Mouse (Mus musculus) midbrain, embryonic 14.5 days (tissue): Measurements from ENCODE around the gene Tox2. TPM values are rescaled to one million over a fixed set of nuclear protein-coding genes. Genes with fewer than 3 reads are reported as not detected.

Experiments used
- ATAC-seq: fragments of 200-750 bp; cut with Nextera tagmentation; 2 replicates; pipeline ENCODE4 v1.8.0; 2017; ENCODE audit warnings: moderate number of reproducible peaks, moderate library complexity; ENCODE audit not compliant: low FRiP score, low TSS enrichment
- DNase-seq: peaks from one replicate; pipeline ENCODE4 v3.0.0-alpha.2; 2015
- H3K27ac ChIP-seq: fragments of 300-500 bp; sonication (generic); replicated peaks from 2 replicates; pipeline ENCODE4 v1.5.1; 2014; ENCODE audit warnings: mild to moderate bottlenecking, low read depth, low read length, moderate library complexity
- H3K27me3 ChIP-seq: fragments of 300-500 bp; sonication (generic); 2 replicates; pipeline ENCODE4 v1.6.1; 2014; ENCODE audit warnings: low read length, control low read depth, mixed read lengths; ENCODE audit not compliant: control insufficient read depth, insufficient read depth
- H3K36me3 ChIP-seq: fragments of 300-500 bp; sonication (generic); 2 replicates; pipeline ENCODE4 v1.6.1; 2014; ENCODE audit warnings: low read length, control low read depth; ENCODE audit not compliant: control insufficient read depth, insufficient read depth
- H3K4me1 ChIP-seq: fragments of 300-500 bp; sonication (generic); 2 replicates; pipeline ENCODE4 v1.6.1; 2014; ENCODE audit warnings: mild to moderate bottlenecking, antibody characterized with exemption, low read length, control low read depth; ENCODE audit not compliant: control insufficient read depth, insufficient read depth
- H3K4me2 ChIP-seq: fragments of 300-500 bp; sonication (generic); 2 replicates; pipeline ENCODE4 v1.6.1; 2014; ENCODE audit warnings: mild to moderate bottlenecking, low read length, moderate library complexity
- H3K4me3 ChIP-seq: fragments of 300-500 bp; sonication (generic); replicated peaks from 2 replicates; pipeline ENCODE4 v1.5.1; 2014; ENCODE audit warnings: low read depth, low read length
- H3K9ac ChIP-seq: fragments of 300-500 bp; sonication (generic); replicated peaks from 2 replicates; pipeline ENCODE4 v1.6.1; 2014; ENCODE audit warnings: mild to moderate bottlenecking, low read length, moderate library complexity
- H3K9me3 ChIP-seq: fragments of 300-500 bp; sonication (generic); 2 replicates; pipeline ENCODE4 v1.6.1; 2016; ENCODE audit warnings: low read length, control low read depth, mixed read lengths; ENCODE audit not compliant: control insufficient read depth
- WGBS: fragments of 180-500 bp; shearing (Covaris S2); extraction: QIAGEN DNeasy Blood & Tissue Kit; methylation state at CpG from one replicate; pipeline ENCODE4 v1.1.7; 2014; 5-methylcytosine and 5-hydroxymethylcytosine counted together
- polyA plus RNA-seq: library from polyadenylated mRNA; unstranded; fragments of >200 nt; fragmentation: Nextera tagmentation; extraction: Ambion mirVana; gene quantifications from 2 replicates; pipeline ENCODE4 v1.2.1, GENCODE M21; 2014

Gene Tox2
- polyA plus RNA-seq, 1 experiment from 2014 or later = 46.8 TPM

DNA sequence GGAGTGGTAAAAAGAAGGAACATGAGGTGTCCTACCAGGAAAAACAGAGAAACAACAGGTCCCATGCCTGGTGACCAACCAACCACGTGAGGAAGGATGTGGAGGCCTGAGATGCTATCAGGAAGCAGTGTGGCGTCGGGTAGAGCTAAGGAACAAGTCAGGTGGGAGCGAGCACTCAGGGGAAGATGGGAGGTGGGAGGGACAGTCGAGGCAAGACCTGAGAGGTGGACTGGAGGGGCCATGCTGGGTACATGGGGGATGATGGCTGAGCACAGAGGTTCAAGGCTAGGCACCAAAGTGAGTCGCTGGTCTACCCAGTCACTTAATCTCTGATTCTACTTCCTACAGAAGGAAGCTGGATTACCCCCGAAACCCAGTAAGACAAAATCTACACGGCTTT lies 152.7 kb downstream of the Tox2 start:
- no peaks in the 10 kb centered on the region for H3K9me3 ChIP-seq
- ATAC-seq (no peak), DNase-seq (no peak)
- 87% methylated on average over 8 of the region's 8 CpGs for WGBS
- H3K4me3 ChIP-seq = no peak overlapping the region
- H3K27ac ChIP-seq = no peak overlapping the region
- no peak overlapping the region for H3K4me2 ChIP-seq
- no peaks in the 10 kb centered on the region for H3K36me3 ChIP-seq
- no peak overlapping the region for H3K9ac ChIP-seq
- H3K4me1 ChIP-seq = no peaks in the 10 kb centered on the region
- no peaks in the 10 kb centered on the region for H3K27me3 ChIP-seq

DNA sequence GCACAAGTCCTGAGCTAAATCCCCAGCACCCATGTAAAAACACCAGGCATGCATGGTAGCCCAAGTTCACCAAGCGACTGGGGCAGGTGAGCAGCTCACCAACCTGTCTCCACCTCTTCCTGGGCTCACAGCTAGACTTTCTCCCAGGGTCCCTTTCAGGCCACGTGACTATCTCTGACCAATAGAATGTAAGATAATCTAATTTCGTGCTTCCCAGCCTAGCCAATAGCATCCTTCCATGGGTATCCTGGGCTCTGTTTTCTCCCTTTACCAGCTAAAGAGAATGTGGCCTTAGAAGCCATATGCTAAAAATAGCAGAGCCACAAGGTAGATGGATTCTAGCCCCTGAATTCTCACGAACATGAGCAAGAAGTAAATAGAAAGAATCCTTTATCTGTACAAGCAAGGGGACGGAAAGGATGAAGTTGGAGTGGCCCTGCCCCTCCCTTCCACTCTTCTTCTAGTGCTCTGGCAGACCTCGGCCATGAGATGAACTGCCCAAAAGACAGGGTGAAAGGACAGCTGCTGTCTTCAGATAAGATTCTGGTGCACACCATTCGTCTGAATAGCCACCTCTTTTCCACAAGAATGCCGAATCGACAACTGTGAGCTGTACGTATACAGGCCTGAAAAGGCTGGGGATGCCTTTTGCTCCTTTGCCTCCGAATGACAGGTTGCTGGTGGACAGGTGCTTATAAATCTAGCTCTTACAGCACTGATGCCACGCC lies 153.4 kb downstream of the Tox2 start:
- H3K9me3 ChIP-seq = no peaks in the 10 kb centered on the region
- H3K9ac ChIP-seq = no peak overlapping the region
- no peak overlapping the region for H3K4me3 ChIP-seq
- H3K4me1 ChIP-seq = no peaks in the 10 kb centered on the region
- H3K36me3 ChIP-seq = no peaks in the 10 kb centered on the region
- ATAC-seq (no peak), DNase-seq (no peak)
- no peaks in the 10 kb centered on the region for H3K27me3 ChIP-seq
- WGBS = 87% methylated on average over 12 of the region's 12 CpGs
- no peak overlapping the region for H3K27ac ChIP-seq
- H3K4me2 ChIP-seq = no peak overlapping the region

DNA sequence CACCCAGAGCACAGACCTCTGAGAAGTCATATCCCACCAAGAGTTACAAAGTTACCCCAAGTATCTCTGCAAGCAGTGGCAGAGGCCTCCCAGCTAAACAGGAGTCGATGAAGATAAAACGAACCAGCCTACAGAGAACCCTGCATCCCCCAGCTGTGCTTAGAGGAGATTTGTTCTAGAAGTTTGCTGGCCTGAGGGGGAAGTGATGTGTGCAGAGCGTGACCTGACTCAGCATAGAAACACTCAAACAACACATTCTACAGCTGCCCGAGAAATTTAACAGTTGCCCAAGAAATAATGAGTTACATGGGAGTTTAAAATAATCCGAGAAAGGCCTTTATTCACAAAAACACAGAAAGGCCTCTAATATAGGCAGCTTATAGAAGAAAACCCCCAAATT lies 155.7 kb downstream of the Tox2 start:
- no peaks in the 10 kb centered on the region for H3K9me3 ChIP-seq
- no peak for DNase-seq
- no peaks in the 10 kb centered on the region for H3K36me3 ChIP-seq
- WGBS = 82% methylated on average over 5 of the region's 5 CpGs
- H3K4me2 ChIP-seq = no peak overlapping the region
- H3K9ac ChIP-seq = no peak overlapping the region
- no peaks in the 10 kb centered on the region for H3K4me1 ChIP-seq
- ATAC-seq = no peak
- no peaks in the 10 kb centered on the region for H3K27me3 ChIP-seq
- no peak overlapping the region for H3K4me3 ChIP-seq
- no peak overlapping the region for H3K27ac ChIP-seq

DNA sequence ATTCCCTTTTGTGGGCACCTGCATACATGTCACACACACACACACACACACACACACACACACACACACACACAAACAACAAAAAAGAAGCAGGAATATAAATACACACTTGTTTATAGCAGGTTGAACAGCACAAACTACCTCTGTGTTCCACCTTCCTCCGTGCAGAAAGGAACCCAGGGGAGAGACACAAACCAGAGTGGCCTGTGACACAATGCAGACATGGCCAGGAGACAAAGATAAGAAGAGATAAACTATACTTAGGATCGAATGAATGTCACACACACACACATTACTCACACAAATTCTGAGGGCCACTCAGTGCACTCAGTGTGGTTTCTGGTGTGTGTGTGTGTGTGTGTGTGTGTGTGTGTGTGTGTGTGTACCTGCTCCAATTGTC lies 156.3 kb downstream of the Tox2 start:
- ATAC-seq (no peak), DNase-seq (no peak)
- Histone ChIP-seq H3K36me3 (no peaks in the 10 kb centered on the region), H3K4me3 (no peak overlapping the region), H3K4me2 (no peak overlapping the region), H3K9ac (no peak overlapping the region), H3K9me3 (no peaks in the 10 kb centered on the region), H3K27ac (no peak overlapping the region), H3K27me3 (no peaks in the 10 kb centered on the region), H3K4me1 (no peaks in the 10 kb centered on the region)
- 81% methylated on average over 2 of the region's 2 CpGs for WGBS

DNA sequence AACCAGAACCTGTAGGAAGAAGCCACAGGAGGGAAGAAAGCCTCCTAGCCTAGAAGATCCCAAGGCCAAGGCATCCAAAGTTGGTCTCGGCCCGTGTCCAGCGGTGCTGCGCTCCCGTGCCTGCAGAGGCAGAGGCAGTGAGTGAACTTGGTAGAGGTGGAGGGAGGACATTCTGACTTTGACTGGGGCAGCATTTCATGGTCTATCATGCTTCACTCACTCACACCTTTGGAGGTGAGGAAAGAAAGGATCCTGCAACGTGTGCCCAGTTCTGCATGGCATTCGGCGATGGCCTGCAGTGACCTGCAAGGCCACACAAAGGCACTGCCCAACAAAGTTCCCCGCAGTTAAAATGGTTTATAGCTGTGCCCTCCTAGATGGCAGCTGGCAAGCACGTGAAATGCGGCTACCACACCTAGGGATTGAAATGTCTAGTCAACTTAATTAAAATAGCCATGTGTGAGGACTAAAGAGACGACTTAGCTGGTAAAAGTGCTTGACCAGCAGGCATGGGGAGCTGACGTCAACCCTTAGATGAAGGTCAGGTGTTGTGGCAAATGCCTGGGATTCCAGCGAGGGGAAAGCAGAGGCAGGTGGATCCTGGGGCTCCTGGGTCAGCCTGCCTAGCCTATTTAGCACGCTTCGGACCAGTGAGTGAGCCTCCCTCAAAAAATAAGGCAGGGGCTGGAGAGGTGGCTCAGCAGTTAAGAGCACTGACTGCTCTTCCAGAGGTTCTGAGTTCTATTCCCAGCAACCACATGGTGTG lies 158.1 kb downstream of the Tox2 start:
- H3K36me3 ChIP-seq = no peaks in the 10 kb centered on the region
- no peaks in the 10 kb centered on the region for H3K4me1 ChIP-seq
- no peaks in the 10 kb centered on the region for H3K9me3 ChIP-seq
- WGBS = 84% methylated on average over 16 of the region's 16 CpGs
- H3K27ac ChIP-seq = no peak overlapping the region
- H3K27me3 ChIP-seq = no peaks in the 10 kb centered on the region
- no peak for ATAC-seq
- H3K9ac ChIP-seq = no peak overlapping the region
- no peak overlapping the region for H3K4me3 ChIP-seq
- no peak for DNase-seq
- H3K4me2 ChIP-seq = no peak overlapping the region

- ATAC-seq = no peak
- Histone ChIP-seq H3K4me3 (no peak overlapping the region), H3K4me1 (no peaks in the 10 kb centered on the region), H3K27me3 (no peaks in the 10 kb centered on the region), H3K9ac (no peak overlapping the region), H3K27ac (no peak overlapping the region), H3K36me3 (no peaks in the 10 kb centered on the region), H3K4me2 (no peak overlapping the region), H3K9me3 (no peaks in the 10 kb centered on the region)
- no peak for DNase-seq
- WGBS = 80% methylated on average over 12 of the region's 12 CpGs
Observed at GRCm38 (mm10) chr2:163362940-163363921, 160.3 kb downstream of the Tox2 start.

DNA sequence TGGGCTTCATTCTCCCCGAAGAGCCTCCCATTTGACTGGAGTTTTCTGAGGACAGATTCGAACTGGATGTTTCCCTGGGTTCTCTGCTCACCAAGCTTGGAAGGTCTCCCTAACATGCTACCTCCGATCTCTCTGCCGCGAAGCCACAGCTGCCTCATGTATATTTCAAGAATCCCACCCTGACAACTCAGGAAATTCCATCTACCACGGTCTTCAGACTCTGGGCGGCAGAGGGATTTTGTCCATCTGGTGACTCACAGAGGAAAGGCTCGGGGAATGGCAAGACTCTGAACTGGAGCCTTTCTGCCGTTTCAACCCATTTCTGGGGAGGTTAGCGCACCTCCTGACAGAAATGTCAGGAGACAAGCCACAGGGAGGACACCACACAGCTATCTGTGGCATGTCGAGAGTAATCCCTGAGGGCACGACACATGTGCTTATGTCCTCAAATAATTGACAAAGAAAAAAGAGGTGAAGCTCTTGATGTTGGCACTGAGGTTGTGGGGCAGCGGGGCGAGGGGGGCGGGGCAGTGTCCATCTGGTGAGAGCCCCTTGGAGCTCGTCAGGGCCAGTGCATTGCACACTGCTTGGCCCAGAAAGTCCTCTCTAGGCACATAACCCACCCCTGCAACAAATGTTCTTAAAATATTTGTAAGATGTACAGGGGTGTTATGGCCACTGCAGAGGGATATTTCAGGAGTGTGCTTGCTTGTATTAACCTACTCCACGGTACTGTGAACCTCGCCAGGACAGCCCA lies 162.0 kb downstream of the Tox2 start:
- Histone ChIP-seq H3K27me3 (no peaks in the 10 kb centered on the region), H3K9me3 (no peaks in the 10 kb centered on the region), H3K27ac (no peak overlapping the region), H3K9ac (no peak overlapping the region), H3K4me2 (no peak overlapping the region), H3K36me3 (no peaks in the 10 kb centered on the region), H3K4me1 (no peaks in the 10 kb centered on the region), H3K4me3 (no peak overlapping the region)
- ATAC-seq (no peak), DNase-seq (no peak)
- WGBS = 68% methylated on average over 18 of the region's 18 CpGs

GRCm38 (mm10) chr2:163370175-163370574 lies 167.2 kb downstream of the Tox2 start:
- H3K27me3 ChIP-seq = 0 out of 2 replicates have a peak, but pooled peaks cover under 1% of the 10 kb centered on the region
- DNase-seq (no peak), ATAC-seq (no peak)
- H3K4me1 ChIP-seq = no peaks in the 10 kb centered on the region
- no peaks in the 10 kb centered on the region for H3K36me3 ChIP-seq
- no peak overlapping the region for H3K4me2 ChIP-seq
- no peak overlapping the region for H3K27ac ChIP-seq
- WGBS = 63% methylated on average over 4 of the region's 4 CpGs
- no peak overlapping the region for H3K9ac ChIP-seq
- H3K4me3 ChIP-seq = no peak overlapping the region
- H3K9me3 ChIP-seq = no peaks in the 10 kb centered on the region
